Mouse (Mus musculus): Measurements from ENCODE around the gene D930020B18Rik. TPM values are rescaled to one million over a fixed set of nuclear protein-coding genes. Genes with fewer than 3 reads are reported as not detected.

Gene D930020B18Rik
- polyA plus RNA-seq, 1 experiment: not detected

- no peak overlapping the region for H3K27ac ChIP-seq (ENCODE audit: insufficient read depth, low read depth, low read length)
- H3K4me3 ChIP-seq (ENCODE audit: insufficient read depth, low read length): no peak overlapping the region
- TF ChIP-seq POLR2A (IDR thresholded peaks at IDR 0.05; ENCODE audit: borderline replicate concordance, low read depth, low read length) (no peak), CTCF (IDR thresholded peaks at IDR 0.05; ENCODE audit: low read depth, low read length) (no peak)
- no peaks in the 10 kb centered on the region for H3K4me1 ChIP-seq (ENCODE audit: control insufficient read depth, insufficient read depth, low read length)
Measured at GRCm38 (mm10) chr10:121694567-121694966, 53.2 kb downstream of the D930020B18Rik start.

- peaks cover 2% of the 10 kb centered on the region; the same call in 1 of the 2 replicates for H3K4me1 ChIP-seq (ENCODE audit: control insufficient read depth, insufficient read depth, low read length)
- peak overlapping the region; percentile 34 for H3K4me3 ChIP-seq (ENCODE audit: insufficient read depth, low read length)
- H3K27ac ChIP-seq (ENCODE audit: insufficient read depth, low read depth, low read length): no peak overlapping the region
- TF ChIP-seq CTCF (IDR thresholded peaks at IDR 0.05; ENCODE audit: low read depth, low read length) (no peak), POLR2A (IDR thresholded peaks at IDR 0.05; ENCODE audit: borderline replicate concordance, low read depth, low read length) (no peak)
Measured at GRCm38 (mm10) chr10:121701296-121702248, 60.2 kb downstream of the D930020B18Rik start.

GRCm38 (mm10) chr10:121703619-121704018 is 62.2 kb downstream of the D930020B18Rik start:
- H3K4me3 ChIP-seq (ENCODE audit: insufficient read depth, low read length): no peak overlapping the region
- peaks cover 2% of the 10 kb centered on the region; the same call in 1 of the 2 replicates for H3K4me1 ChIP-seq (ENCODE audit: control insufficient read depth, insufficient read depth, low read length)
- no peak for TF ChIP-seq POLR2A (IDR thresholded peaks at IDR 0.05; ENCODE audit: borderline replicate concordance, low read depth, low read length)
- no peak for TF ChIP-seq CTCF (IDR thresholded peaks at IDR 0.05; ENCODE audit: low read depth, low read length)
- H3K27ac ChIP-seq (ENCODE audit: insufficient read depth, low read depth, low read length): no peak overlapping the region

GRCm38 (mm10) chr10:121704871-121705270 is 63.5 kb downstream of the D930020B18Rik start:
- Histone ChIP-seq H3K4me3 (ENCODE audit: insufficient read depth, low read length) (no peak overlapping the region), H3K4me1 (ENCODE audit: control insufficient read depth, insufficient read depth, low read length) (peaks cover 2% of the 10 kb centered on the region; the same call in 1 of the 2 replicates), H3K27ac (ENCODE audit: insufficient read depth, low read depth, low read length) (no peak overlapping the region)
- TF ChIP-seq POLR2A (IDR thresholded peaks at IDR 0.05; ENCODE audit: borderline replicate concordance, low read depth, low read length): no peak
- TF ChIP-seq CTCF (IDR thresholded peaks at IDR 0.05; ENCODE audit: low read depth, low read length): no peak

- Histone ChIP-seq H3K4me3 (ENCODE audit: insufficient read depth, low read length) (no peak overlapping the region), H3K27ac (ENCODE audit: insufficient read depth, low read depth, low read length) (no peak overlapping the region), H3K4me1 (ENCODE audit: control insufficient read depth, insufficient read depth, low read length) (peaks cover 2% of the 10 kb centered on the region; the same call in 1 of the 2 replicates)
- TF ChIP-seq CTCF (IDR thresholded peaks at IDR 0.05; ENCODE audit: low read depth, low read length): no peak
- TF ChIP-seq POLR2A (IDR thresholded peaks at IDR 0.05; ENCODE audit: borderline replicate concordance, low read depth, low read length): no peak
Measured at GRCm38 (mm10) chr10:121705399-121706163, 64.2 kb downstream of the D930020B18Rik start.

GRCm38 (mm10) chr10:121716862-121717261 is 75.5 kb downstream of the D930020B18Rik start:
- no peak overlapping the region for H3K4me3 ChIP-seq (ENCODE audit: insufficient read depth, low read length)
- no peak overlapping the region for H3K27ac ChIP-seq (ENCODE audit: insufficient read depth, low read depth, low read length)
- TF ChIP-seq POLR2A (IDR thresholded peaks at IDR 0.05; ENCODE audit: borderline replicate concordance, low read depth, low read length) (no peak), CTCF (IDR thresholded peaks at IDR 0.05; ENCODE audit: low read depth, low read length) (no peak)
- no peaks in the 10 kb centered on the region for H3K4me1 ChIP-seq (ENCODE audit: control insufficient read depth, insufficient read depth, low read length)

GRCm38 (mm10) chr10:121718896-121719585 is 77.7 kb downstream of the D930020B18Rik start:
- Histone ChIP-seq H3K4me3 (ENCODE audit: insufficient read depth, low read length) (no peak overlapping the region), H3K4me1 (ENCODE audit: control insufficient read depth, insufficient read depth, low read length) (no peaks in the 10 kb centered on the region), H3K27ac (ENCODE audit: insufficient read depth, low read depth, low read length) (no peak overlapping the region)
- no peak for TF ChIP-seq POLR2A (IDR thresholded peaks at IDR 0.05; ENCODE audit: borderline replicate concordance, low read depth, low read length)

GRCm38 (mm10) chr10:121720701-121721100 is 79.3 kb downstream of the D930020B18Rik start:
- Histone ChIP-seq H3K27ac (ENCODE audit: insufficient read depth, low read depth, low read length) (no peak overlapping the region), H3K4me1 (ENCODE audit: control insufficient read depth, insufficient read depth, low read length) (no peaks in the 10 kb centered on the region), H3K4me3 (ENCODE audit: insufficient read depth, low read length) (no peak overlapping the region)
- TF ChIP-seq CTCF (IDR thresholded peaks at IDR 0.05; ENCODE audit: low read depth, low read length) (no peak), POLR2A (IDR thresholded peaks at IDR 0.05; ENCODE audit: borderline replicate concordance, low read depth, low read length) (no peak)

- TF ChIP-seq CTCF (IDR thresholded peaks at IDR 0.05; ENCODE audit: low read depth, low read length) (no peak), POLR2A (IDR thresholded peaks at IDR 0.05; ENCODE audit: borderline replicate concordance, low read depth, low read length) (no peak)
- H3K4me3 ChIP-seq (ENCODE audit: insufficient read depth, low read length): no peak overlapping the region
- H3K4me1 ChIP-seq (ENCODE audit: control insufficient read depth, insufficient read depth, low read length): peaks cover 2% of the 10 kb centered on the region; the same call in 1 of the 2 replicates
- H3K27ac ChIP-seq (ENCODE audit: insufficient read depth, low read depth, low read length): no peak overlapping the region
Measured at GRCm38 (mm10) chr10:121726505-121726904, 85.1 kb downstream of the D930020B18Rik start.

Data from bone marrow macrophage, adult 2 months (primary cell).